Mouse (Mus musculus): ENCODE measurements around the gene Samd4b.
"Not testable (repeated sequence)": the region's sequence is repeated elsewhere in the genome, so short reads cannot be mapped to it uniquely, and the experiment has no call there.

Gene Samd4b

GRCm38 (mm10) chr7:28624791-28625190, 26.8 kb upstream of the Samd4b start:
- H3K4me1 ChIP-seq (replicated peaks; ENCODE audit: low read depth, low read length) = peaks cover 27% of the 10 kb centered on the region
- H3K4me3 ChIP-seq (replicated peaks; ENCODE audit: low read length) = no peak overlapping the region
- 0 out of 2 replicates have a peak, but pooled peaks cover 5% of the 10 kb centered on the region for H3K9me3 ChIP-seq (ENCODE audit: low read length)
- H3K27me3 ChIP-seq (ENCODE audit: insufficient read depth, low read length) = peaks cover 21% of the 10 kb centered on the region
- TF ChIP-seq CTCF (conservative IDR thresholded peaks at IDR 0.05; ENCODE audit: low read length) = no peak
- TF ChIP-seq NANOG (IDR thresholded peaks at IDR 0.05; ENCODE audit: borderline replicate concordance, low read length) = no peak
- TF ChIP-seq POU5F1 (IDR thresholded peaks at IDR 0.05; ENCODE audit: borderline replicate concordance, low read length) = no peak
- H3K36me3 ChIP-seq (ENCODE audit: insufficient read depth, low read length) = no peaks in the 10 kb centered on the region

GRCm38 (mm10) chr7:28619098-28619715, 21.3 kb upstream of the Samd4b start:
- Histone ChIP-seq H3K27me3 (ENCODE audit: insufficient read depth, low read length) (peaks cover 6% of the 10 kb centered on the region; the same call in 1 of the 2 replicates), H3K36me3 (ENCODE audit: insufficient read depth, low read length) (no peaks in the 10 kb centered on the region), H3K9me3 (ENCODE audit: low read length) (peaks cover 6% of the 10 kb centered on the region; the same call in 1 of the 2 replicates), H3K4me3 (replicated peaks; ENCODE audit: low read length) (no peak overlapping the region), H3K4me1 (replicated peaks; ENCODE audit: low read depth, low read length) (peaks cover 16% of the 10 kb centered on the region; the same call in 1 of the 2 replicates)
- TF ChIP-seq CTCF (conservative IDR thresholded peaks at IDR 0.05; ENCODE audit: low read length) (no peak), POU5F1 (IDR thresholded peaks at IDR 0.05; ENCODE audit: borderline replicate concordance, low read length) (no peak), NANOG (IDR thresholded peaks at IDR 0.05; ENCODE audit: borderline replicate concordance, low read length) (no peak)

DNA sequence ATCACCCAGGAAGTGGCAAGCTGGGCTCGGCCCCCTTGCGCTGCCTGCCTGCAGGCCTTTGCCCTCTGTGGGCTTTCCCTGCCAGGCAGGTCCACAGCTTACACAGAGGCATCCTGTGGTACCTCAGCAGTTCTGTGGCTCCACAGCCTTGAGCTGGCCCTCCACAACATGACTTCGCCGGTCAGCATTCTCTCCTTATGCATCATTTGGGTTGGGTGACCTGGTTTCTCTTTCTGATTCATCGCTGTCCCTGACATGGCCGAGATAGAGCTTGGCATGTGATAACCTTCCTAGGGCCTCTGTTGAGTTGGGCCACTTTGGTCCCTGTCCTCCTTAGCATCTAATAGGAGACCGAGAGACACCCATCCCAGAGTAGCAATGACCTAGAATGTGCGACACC, 8.0 kb upstream of the Samd4b start:
- Histone ChIP-seq H3K27me3 (ENCODE audit: insufficient read depth, low read length) (no peaks in the 10 kb centered on the region; the same call in 1 of the 2 replicates), H3K4me3 (replicated peaks; ENCODE audit: low read length) (no peak overlapping the region), H3K4me1 (replicated peaks; ENCODE audit: low read depth, low read length) (peaks cover 19% of the 10 kb centered on the region), H3K9me3 (ENCODE audit: low read length) (no peaks in the 10 kb centered on the region), H3K36me3 (ENCODE audit: insufficient read depth, low read length) (no peaks in the 10 kb centered on the region)
- TF ChIP-seq NANOG (IDR thresholded peaks at IDR 0.05; ENCODE audit: borderline replicate concordance, low read length) = no peak
- no peak for TF ChIP-seq CTCF (conservative IDR thresholded peaks at IDR 0.05; ENCODE audit: low read length)

- not testable (repeated sequence) for H3K27me3 ChIP-seq (ENCODE audit: insufficient read depth, low read length); H3K36me3 ChIP-seq (ENCODE audit: insufficient read depth, low read length); H3K9me3 ChIP-seq (ENCODE audit: low read length); H3K4me3 ChIP-seq (replicated peaks; ENCODE audit: low read length)
- TF ChIP-seq CTCF (conservative IDR thresholded peaks at IDR 0.05; ENCODE audit: low read length) = peak; percentile 43; the same call in 1 of the 2 replicates
- H3K4me1 ChIP-seq (replicated peaks; ENCODE audit: low read depth, low read length) = peaks cover 23% of the 10 kb centered on the region
Measured at GRCm38 (mm10) chr7:28603788-28604187, 5.8 kb upstream of the Samd4b start.

- Histone ChIP-seq H3K9me3 (ENCODE audit: low read length) (no peaks in the 10 kb centered on the region), H3K36me3 (ENCODE audit: insufficient read depth, low read length) (no peaks in the 10 kb centered on the region), H3K4me3 (replicated peaks; ENCODE audit: low read length) (no peak overlapping the region), H3K27me3 (ENCODE audit: insufficient read depth, low read length) (no peaks in the 10 kb centered on the region; the same call in 1 of the 2 replicates), H3K4me1 (replicated peaks; ENCODE audit: low read depth, low read length) (peaks cover 24% of the 10 kb centered on the region)
- TF ChIP-seq CTCF (conservative IDR thresholded peaks at IDR 0.05; ENCODE audit: low read length) (no peak), POU5F1 (IDR thresholded peaks at IDR 0.05; ENCODE audit: borderline replicate concordance, low read length) (no peak), NANOG (IDR thresholded peaks at IDR 0.05; ENCODE audit: borderline replicate concordance, low read length) (no peak)
Measured at GRCm38 (mm10) chr7:28603136-28603535, 5.2 kb upstream of the Samd4b start.

DNA sequence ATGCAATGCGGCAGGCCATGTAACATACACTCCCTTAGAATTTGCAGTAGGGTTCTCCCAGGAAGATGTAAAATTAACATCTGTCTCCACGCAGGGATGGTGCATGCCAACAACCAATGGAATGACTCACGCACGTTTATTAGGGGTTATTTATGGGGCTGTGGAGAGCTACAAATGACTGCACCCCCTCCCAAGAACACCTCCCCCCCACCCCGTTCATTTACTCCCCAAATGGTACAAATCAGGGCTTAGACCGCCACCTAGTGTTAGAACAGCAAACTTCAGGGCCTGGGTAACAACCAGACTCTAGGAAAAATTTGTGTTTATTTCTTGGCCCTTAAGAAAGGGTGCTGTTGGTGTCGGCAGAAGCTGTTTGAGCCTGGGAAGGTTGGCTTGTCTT, 3.7 kb upstream of the Samd4b start:
- Histone ChIP-seq H3K4me3 (replicated peaks; ENCODE audit: low read length) (no peak overlapping the region), H3K4me1 (replicated peaks; ENCODE audit: low read depth, low read length) (peaks cover 17% of the 10 kb centered on the region), H3K36me3 (ENCODE audit: insufficient read depth, low read length) (no peaks in the 10 kb centered on the region), H3K9me3 (ENCODE audit: low read length) (no peaks in the 10 kb centered on the region), H3K27me3 (ENCODE audit: insufficient read depth, low read length) (no peaks in the 10 kb centered on the region; the same call in 1 of the 2 replicates)
- no peak for TF ChIP-seq NANOG (IDR thresholded peaks at IDR 0.05; ENCODE audit: borderline replicate concordance, low read length)
- peak; percentile 95 for TF ChIP-seq CTCF (conservative IDR thresholded peaks at IDR 0.05; ENCODE audit: low read length)

DNA sequence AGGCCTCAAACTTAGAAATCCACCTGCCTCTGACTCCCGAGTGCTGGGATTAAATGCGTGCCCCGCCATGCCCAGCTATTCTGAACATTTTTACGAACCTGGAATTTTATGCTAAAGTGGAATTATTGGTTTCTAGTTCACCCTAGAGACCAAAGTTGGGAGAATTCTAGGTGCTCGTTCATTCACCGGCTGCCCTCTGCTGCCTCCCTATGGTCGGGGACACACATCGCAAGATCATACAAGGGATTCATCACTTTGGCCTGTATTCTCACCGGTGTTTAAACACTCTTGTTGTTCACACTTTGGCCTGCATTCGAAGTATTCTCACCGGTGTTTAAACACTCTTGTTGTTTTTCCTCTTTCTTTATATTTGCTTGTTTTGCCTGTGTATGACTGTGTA, 3.1 kb upstream of the Samd4b start:
- TF ChIP-seq NANOG (IDR thresholded peaks at IDR 0.05; ENCODE audit: borderline replicate concordance, low read length) = no peak
- no peak for TF ChIP-seq POU5F1 (IDR thresholded peaks at IDR 0.05; ENCODE audit: borderline replicate concordance, low read length)
- peak; percentile 64 for TF ChIP-seq CTCF (conservative IDR thresholded peaks at IDR 0.05; ENCODE audit: low read length)
- no peaks in the 10 kb centered on the region; the same call in 1 of the 2 replicates for H3K27me3 ChIP-seq (ENCODE audit: insufficient read depth, low read length)
- H3K36me3 ChIP-seq (ENCODE audit: insufficient read depth, low read length) = peaks cover 3% of the 10 kb centered on the region
- no peak overlapping the region for H3K4me3 ChIP-seq (replicated peaks; ENCODE audit: low read length)
- no peaks in the 10 kb centered on the region for H3K9me3 ChIP-seq (ENCODE audit: low read length)
- peaks cover 23% of the 10 kb centered on the region for H3K4me1 ChIP-seq (replicated peaks; ENCODE audit: low read depth, low read length)

DNA sequence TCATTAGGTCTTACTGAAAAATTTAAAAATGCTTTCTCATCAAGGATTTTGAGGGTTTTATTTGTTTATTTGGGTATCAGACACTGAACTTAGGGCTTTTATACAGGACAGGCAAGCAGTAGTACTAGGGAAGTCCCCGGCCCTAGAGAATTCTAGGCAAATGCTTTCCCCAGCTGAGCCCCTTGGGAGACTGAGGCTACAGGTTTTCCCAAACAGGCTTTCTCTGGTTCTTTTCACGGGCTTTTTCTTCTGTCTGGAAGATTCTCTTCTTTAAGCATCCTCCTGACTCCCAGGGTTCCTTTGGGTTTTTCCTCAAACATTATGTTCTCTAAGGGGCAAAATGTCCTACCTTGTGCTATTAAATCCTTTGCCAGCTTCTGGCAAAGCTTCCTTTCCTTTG, 1.0 kb upstream of the Samd4b start:
- Histone ChIP-seq H3K9me3 (ENCODE audit: low read length) (no peaks in the 10 kb centered on the region), H3K4me3 (replicated peaks; ENCODE audit: low read length) (peak overlapping the region; percentile 84), H3K4me1 (replicated peaks; ENCODE audit: low read depth, low read length) (peaks cover 44% of the 10 kb centered on the region), H3K36me3 (ENCODE audit: insufficient read depth, low read length) (peaks cover 23% of the 10 kb centered on the region), H3K27me3 (ENCODE audit: insufficient read depth, low read length) (no peaks in the 10 kb centered on the region)
- no peak for TF ChIP-seq POU5F1 (IDR thresholded peaks at IDR 0.05; ENCODE audit: borderline replicate concordance, low read length)
- no peak for TF ChIP-seq NANOG (IDR thresholded peaks at IDR 0.05; ENCODE audit: borderline replicate concordance, low read length)
- no peak for TF ChIP-seq CTCF (conservative IDR thresholded peaks at IDR 0.05; ENCODE audit: low read length)

DNA sequence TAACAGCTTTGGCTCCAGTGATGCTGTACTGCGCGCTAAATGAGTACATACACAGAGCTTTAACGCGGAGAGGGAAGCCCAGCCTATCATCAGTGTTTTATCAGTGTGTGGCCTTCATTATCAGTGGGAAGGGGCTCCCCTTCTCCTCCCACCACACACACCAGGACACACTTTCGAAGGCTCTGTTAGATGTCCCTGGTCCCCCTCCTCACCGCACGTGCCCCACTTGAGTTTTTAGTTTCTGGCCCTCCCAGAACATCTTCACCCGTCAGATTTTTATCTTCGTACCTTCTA, 720 bp downstream of the Samd4b start:
- H3K4me3 ChIP-seq (replicated peaks; ENCODE audit: low read length) = peak overlapping the region; percentile 84
- no peaks in the 10 kb centered on the region for H3K9me3 ChIP-seq (ENCODE audit: low read length)
- TF ChIP-seq NANOG (IDR thresholded peaks at IDR 0.05; ENCODE audit: borderline replicate concordance, low read length) (no peak), CTCF (conservative IDR thresholded peaks at IDR 0.05; ENCODE audit: low read length) (no peak), POU5F1 (IDR thresholded peaks at IDR 0.05; ENCODE audit: borderline replicate concordance, low read length) (no peak)
- H3K36me3 ChIP-seq (ENCODE audit: insufficient read depth, low read length) = peaks cover 35% of the 10 kb centered on the region
- peaks cover 61% of the 10 kb centered on the region for H3K4me1 ChIP-seq (replicated peaks; ENCODE audit: low read depth, low read length)
- H3K27me3 ChIP-seq (ENCODE audit: insufficient read depth, low read length) = no peaks in the 10 kb centered on the region

Data from E14TG2a.4 (cell line).